18 mouse cellular contexts compared by ENCODE assay signal in the genomic region with DNA sequence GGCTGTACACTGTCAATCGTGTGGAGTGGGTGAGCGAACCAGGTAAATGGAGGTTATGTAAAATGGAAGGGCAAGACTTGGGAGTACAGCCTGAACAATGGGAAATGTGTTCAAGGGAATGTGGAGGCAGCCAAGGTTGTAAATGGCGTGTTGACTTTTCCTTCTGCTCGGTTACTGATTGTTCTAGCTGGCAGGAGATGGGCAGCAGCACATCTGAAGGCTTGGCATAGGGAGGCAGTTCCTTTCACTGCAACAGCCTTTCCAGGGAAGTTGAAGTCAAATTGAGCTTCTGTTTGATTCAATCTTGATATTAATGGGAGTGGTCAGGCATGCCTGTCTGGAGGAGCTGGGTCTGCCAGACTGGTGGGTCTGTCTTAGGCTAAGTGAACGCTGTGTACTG. TPM values are rescaled to one million over a fixed set of nuclear protein-coding genes. Genes with fewer than 3 reads are reported as not detected.
A peak's percentile ranks its signal among the peaks of the same experiment; 100 is the strongest.
DNase-seq lines count a peak whose midpoint lies in the region; ATAC-seq lines count a peak whose summit lies in the region.
"Had no signal": no experiment of that assay in that cellular context is flagged by ENCODE, and none has a peak within 500 bp of the region (broad histone marks: within the 10 kb centered on the region; RNA-seq: fewer than 3 reads in every experiment).

No protein-coding gene starts in this region.

- H3K4me1 ChIP-seq in forebrain, embryonic 15.5 days, result peaks cover 58% of the 10 kb centered on the region
- H3K4me1 ChIP-seq in forebrain, embryonic 12.5 days, result peaks cover 29% of the 10 kb centered on the region
- peaks cover 39% of the 10 kb centered on the region for H3K4me1 ChIP-seq in limb, embryonic 12.5 days (replicated peaks)
- peaks cover 23% of the 10 kb centered on the region for H3K4me1 ChIP-seq in limb, embryonic 10.5 days
- peaks cover 22% of the 10 kb centered on the region for H3K4me1 ChIP-seq in heart, embryonic 11.5 days (ENCODE audit: control insufficient read depth, insufficient read depth, low read length)

- no peaks in the 10 kb centered on the region for H3K9me3 ChIP-seq in forebrain, embryonic 15.5 days
- 0 out of 2 replicates have a peak, but pooled peaks cover 4% of the 10 kb centered on the region for H3K9me3 ChIP-seq in forebrain, embryonic 12.5 days
- no peaks in the 10 kb centered on the region for H3K9me3 ChIP-seq in limb, embryonic 12.5 days
- no peaks in the 10 kb centered on the region for H3K9me3 ChIP-seq in limb, embryonic 10.5 days (replicated peaks)
- no peaks in the 10 kb centered on the region for H3K9me3 ChIP-seq in heart, embryonic 11.5 days (replicated peaks; ENCODE audit: control insufficient read depth, low read length)
- H3K9me3 ChIP-seq: heart, embryonic 10.5 days; hindbrain, embryonic 15.5 days; liver, embryonic 13.5 days; lung, embryonic 15.5 days; midbrain, embryonic 13.5 days had no signal

- H3K27me3 ChIP-seq in forebrain, embryonic 15.5 days, result no peaks in the 10 kb centered on the region
- H3K27me3 ChIP-seq in forebrain, embryonic 12.5 days, result no peaks in the 10 kb centered on the region
- H3K27me3 ChIP-seq in limb, embryonic 12.5 days, result no peaks in the 10 kb centered on the region
- no peaks in the 10 kb centered on the region for H3K27me3 ChIP-seq in limb, embryonic 10.5 days (ENCODE audit: low read depth, poor library complexity, severe bottlenecking)
- H3K27me3 ChIP-seq in heart, embryonic 11.5 days (ENCODE audit: control insufficient read depth, insufficient read depth, low read length), result no peaks in the 10 kb centered on the region
- H3K27me3 ChIP-seq: hindbrain, embryonic 15.5 days; liver, embryonic 13.5 days; lung, embryonic 15.5 days; midbrain, embryonic 13.5 days had no signal

- no peak overlapping the region for H3K4me2 ChIP-seq in forebrain, embryonic 15.5 days (replicated peaks)
- no peak overlapping the region for H3K4me2 ChIP-seq in forebrain, embryonic 12.5 days
- no peak overlapping the region for H3K4me2 ChIP-seq in limb, embryonic 12.5 days
- H3K4me2 ChIP-seq in heart, embryonic 11.5 days, result no peak overlapping the region
- H3K4me2 ChIP-seq: hindbrain, embryonic 15.5 days; liver, embryonic 13.5 days; lung, embryonic 15.5 days; midbrain, embryonic 13.5 days had no signal

- peak overlapping the region; percentile 14; the same call in 1 of the 2 replicates for H3K27ac ChIP-seq in forebrain, embryonic 15.5 days (replicated peaks)
- H3K27ac ChIP-seq in forebrain, embryonic 12.5 days, result no peak overlapping the region
- H3K27ac ChIP-seq in limb, embryonic 12.5 days, result peak overlapping the region; percentile 41; the same call in 1 of the 2 replicates
- no peak overlapping the region for H3K27ac ChIP-seq in limb, embryonic 10.5 days
- no peak overlapping the region for H3K27ac ChIP-seq in heart, embryonic 11.5 days (ENCODE audit: low read depth, low read length)
- H3K27ac ChIP-seq: heart, embryonic 10.5 days; hindbrain, embryonic 15.5 days; liver, embryonic 13.5 days; lung, embryonic 15.5 days; midbrain, embryonic 13.5 days had no signal

- H3K9ac ChIP-seq in forebrain, embryonic 15.5 days (replicated peaks), result no peak overlapping the region
- no peak overlapping the region for H3K9ac ChIP-seq in forebrain, embryonic 12.5 days
- no peak overlapping the region for H3K9ac ChIP-seq in limb, embryonic 12.5 days (replicated peaks)
- no peak overlapping the region for H3K9ac ChIP-seq in heart, embryonic 11.5 days (ENCODE audit: low read depth, low read length)
- H3K9ac ChIP-seq: hindbrain, embryonic 15.5 days; liver, embryonic 13.5 days; lung, embryonic 15.5 days; midbrain, embryonic 13.5 days had no signal

- H3K36me3 ChIP-seq in forebrain, embryonic 15.5 days, result peaks cover 24% of the 10 kb centered on the region
- H3K36me3 ChIP-seq in forebrain, embryonic 12.5 days (replicated peaks), result peaks cover 26% of the 10 kb centered on the region
- peaks cover 29% of the 10 kb centered on the region for H3K36me3 ChIP-seq in limb, embryonic 12.5 days
- peaks cover 31% of the 10 kb centered on the region for H3K36me3 ChIP-seq in limb, embryonic 10.5 days
- peaks cover 19% of the 10 kb centered on the region for H3K36me3 ChIP-seq in heart, embryonic 11.5 days (ENCODE audit: control insufficient read depth, insufficient read depth, low read length)

- WGBS in forebrain, embryonic 15.5 days, result 75% methylated on average over 5 of the region's 5 CpGs
- WGBS in forebrain, embryonic 12.5 days, result 96% methylated on average over 5 of the region's 5 CpGs
- 85% methylated on average over 5 of the region's 5 CpGs for WGBS in limb, embryonic 12.5 days
- 93% methylated on average over 5 of the region's 5 CpGs for WGBS in limb, embryonic 10.5 days
- WGBS in heart, embryonic 11.5 days (ENCODE audit: insufficient replicate concordance), result 78% methylated on average over 5 of the region's 5 CpGs

- no peak overlapping the region for H3K4me3 ChIP-seq in forebrain, embryonic 15.5 days
- H3K4me3 ChIP-seq in forebrain, embryonic 12.5 days (replicated peaks), result no peak overlapping the region
- no peak overlapping the region for H3K4me3 ChIP-seq in limb, embryonic 12.5 days (replicated peaks)
- H3K4me3 ChIP-seq in limb, embryonic 10.5 days, result no peak overlapping the region
- H3K4me3 ChIP-seq in heart, embryonic 11.5 days (ENCODE audit: low read depth, low read length), result no peak overlapping the region
- H3K4me3 ChIP-seq: heart, embryonic 10.5 days; hindbrain, embryonic 15.5 days; liver, embryonic 13.5 days; lung, embryonic 15.5 days; midbrain, embryonic 13.5 days had no signal

- DNase-seq in limb, embryonic 10.5 days (ENCODE audit: low spot score), result no peak
- DNase-seq in cerebellum, postnatal 14 days, result peak; percentile 19 to 41
- DNase-seq in right cerebral cortex, postnatal 4 days, result no peak
- DNase-seq: adrenal gland, postnatal 36 days; heart, postnatal 14 days; kidney, postnatal 14 days; liver, embryonic 13.5 days; spleen, adult 18-20 months; thymus, adult 2 months had no signal

- no peak for ATAC-seq in forebrain, embryonic 15.5 days (replicated peaks)
- ATAC-seq in forebrain, embryonic 12.5 days (ENCODE audit: low FRiP score), result no peak
- ATAC-seq in limb, embryonic 12.5 days (ENCODE audit: insufficient number of reproducible peaks, insufficient read depth, low FRiP score, low TSS enrichment, low read depth), result no peak
- ATAC-seq in heart, embryonic 11.5 days (replicated peaks; ENCODE audit: insufficient number of reproducible peaks, low FRiP score, low TSS enrichment), result no peak
- ATAC-seq: intestine, postnatal 0 days; midbrain, embryonic 13.5 days had no signal

RNA-seq across cellular contexts. Expression of a gene that starts 5.5 kb away (rescaled TPM):
- polyA plus RNA-seq in forebrain, embryonic 15.5 days (2015; fragmentation: Nextera tagmentation; extraction: Ambion mirVana), result 138 and 144 TPM in 2 replicates
- polyA plus RNA-seq in forebrain, embryonic 12.5 days (2016; fragmentation: Nextera tagmentation; extraction: Ambion mirVana), result 74.1 and 86.1 TPM in 2 replicates
- 55.9 and 61.5 TPM in 2 replicates for polyA plus RNA-seq in limb, embryonic 12.5 days (2016; fragmentation: Nextera tagmentation; extraction: Ambion mirVana)
- 61.3 and 64.1 TPM in 2 replicates for polyA plus RNA-seq in limb, embryonic 10.5 days (2016; fragmentation: Nextera tagmentation; extraction: Ambion mirVana)
- polyA plus RNA-seq in heart, embryonic 11.5 days (2014; fragmentation: Nextera tagmentation; extraction: Ambion mirVana), result 35.7 and 37.0 TPM in 2 replicates

Comparison
In these comparisons a context has a peak if more than half of its experiments do, and no peak if none do; other contexts are left out.
1. H3K27ac ChIP-seq: peak in forebrain, embryonic 15.5 days (single experiment) and limb, embryonic 12.5 days (single experiment); none in forebrain, embryonic 12.5 days (single experiment), limb, embryonic 10.5 days (single experiment) and heart, embryonic 11.5 days (single experiment).
2. DNase-seq: peak in cerebellum, postnatal 14 days (2 of 2); none in limb, embryonic 10.5 days (single experiment) and right cerebral cortex, postnatal 4 days (single experiment).